Mouse (Mus musculus) CD4-positive, CD25-positive, alpha-beta regulatory T cell, adult 4 months (primary cell): Measurements from ENCODE around the gene Col13a1. TPM values are rescaled to one million over a fixed set of nuclear protein-coding genes. Genes with fewer than 3 reads are reported as not detected.

Experiments
- ATAC-seq: one replicate; pipeline ENCODE4 v1.8.0; 2017
- polyA plus RNA-seq, 2 experiments: library from polyadenylated mRNA; unstranded; fragments of 100-300 nt; shearing (Covaris generic); gene quantifications; one replicate each; pipeline ENCODE4 v1.2.1; 2017

The Col13a1 gene
- polyA plus RNA-seq, 2 experiments from 2014 or later, result not detected

- ATAC-seq, result no peak
These were observed 11.7 kb downstream of the Col13a1 start for GRCm38 (mm10) chr10:61967207-61967606.

- no peak for ATAC-seq
These were observed 13.5 kb downstream of the Col13a1 start for GRCm38 (mm10) chr10:61965386-61965841.

- ATAC-seq, result no peak
These were observed 22.2 kb downstream of the Col13a1 start for GRCm38 (mm10) chr10:61956718-61957117.

GRCm38 (mm10) chr10:61953916-61954315 is 25.0 kb downstream of the Col13a1 start:
- no peak for ATAC-seq

- ATAC-seq, result no peak
These were observed 29.4 kb downstream of the Col13a1 start for GRCm38 (mm10) chr10:61949542-61949941.

- ATAC-seq, result no peak
These were observed 34.5 kb downstream of the Col13a1 start for GRCm38 (mm10) chr10:61944386-61944785.

- no peak for ATAC-seq
These were observed 35.4 kb downstream of the Col13a1 start for GRCm38 (mm10) chr10:61943480-61943879.

GRCm38 (mm10) chr10:61942719-61943118 is 36.2 kb downstream of the Col13a1 start:
- no peak for ATAC-seq

GRCm38 (mm10) chr10:61936211-61937121 is 42.4 kb downstream of the Col13a1 start:
- no peak for ATAC-seq

- no peak for ATAC-seq
These were observed 47.2 kb downstream of the Col13a1 start for GRCm38 (mm10) chr10:61931678-61932077.

GRCm38 (mm10) chr10:61929901-61930300 is 49.0 kb downstream of the Col13a1 start:
- no peak for ATAC-seq

GRCm38 (mm10) chr10:61928725-61929651 is 49.9 kb downstream of the Col13a1 start:
- no peak for ATAC-seq

GRCm38 (mm10) chr10:61925691-61926090 is 53.2 kb downstream of the Col13a1 start:
- ATAC-seq, result no peak

- ATAC-seq, result no peak
These were observed 58.1 kb downstream of the Col13a1 start for GRCm38 (mm10) chr10:61920655-61921365.

- ATAC-seq, result no peak
These were observed 58.8 kb downstream of the Col13a1 start for GRCm38 (mm10) chr10:61919924-61920654.

GRCm38 (mm10) chr10:61919496-61919895 is 59.4 kb downstream of the Col13a1 start:
- ATAC-seq, result no peak

GRCm38 (mm10) chr10:61917066-61917465 is 61.8 kb downstream of the Col13a1 start:
- no peak for ATAC-seq

GRCm38 (mm10) chr10:61911770-61912169 is 67.1 kb downstream of the Col13a1 start:
- no peak for ATAC-seq

- no peak for ATAC-seq
These were observed 69.9 kb downstream of the Col13a1 start for GRCm38 (mm10) chr10:61909004-61909403.

- peak; percentile 80 for ATAC-seq
These were observed 72.7 kb downstream of the Col13a1 start for GRCm38 (mm10) chr10:61906226-61906625.

GRCm38 (mm10) chr10:61905308-61905707 is 73.6 kb downstream of the Col13a1 start:
- no peak for ATAC-seq

- ATAC-seq, result no peak
These were observed 80.8 kb downstream of the Col13a1 start for GRCm38 (mm10) chr10:61898116-61898515.
